Mouse (Mus musculus): ENCODE measurements at regions not wholly inside any gene's neighbourhood (a gene's known extent, or its start where the extent isn't known, plus 50 kb on each side); places are given as distances from the start of the nearest gene placed in this dataset.

- WGBS = 87% methylated on average over 3 of the region's 3 CpGs
Observed at GRCm38 (mm10) chr3:80421461-80421860, 381.2 kb downstream of the Gria2 start.

GRCm38 (mm10) chr3:80422106-80422505 is 380.5 kb downstream of the Gria2 start:
- Histone ChIP-seq H3K9me3 (no peaks in the 10 kb centered on the region), H3K4me3 (no peak overlapping the region), H3K4me2 (no peak overlapping the region), H3K27ac (no peak overlapping the region), H3K4me1 (no peaks in the 10 kb centered on the region), H3K9ac (no peak overlapping the region), H3K27me3 (replicated peaks) (no peaks in the 10 kb centered on the region), H3K36me3 (replicated peaks) (no peaks in the 10 kb centered on the region)
- 79% methylated on average over 3 of the region's 3 CpGs for WGBS
- no peak for ATAC-seq (replicated peaks)

More at GRCm38 (mm10) chr3:80421461-80421860, 381.2 kb downstream of the Gria2 start:
- no peak overlapping the region for H3K27ac ChIP-seq
- no peak overlapping the region for H3K4me2 ChIP-seq
- no peak overlapping the region for H3K4me3 ChIP-seq
- no peak for ATAC-seq (replicated peaks)
- no peaks in the 10 kb centered on the region for H3K9me3 ChIP-seq
- H3K27me3 ChIP-seq (replicated peaks) = no peaks in the 10 kb centered on the region
- H3K4me1 ChIP-seq = no peaks in the 10 kb centered on the region
- H3K9ac ChIP-seq = no peak overlapping the region
- H3K36me3 ChIP-seq (replicated peaks) = no peaks in the 10 kb centered on the region

DNA sequence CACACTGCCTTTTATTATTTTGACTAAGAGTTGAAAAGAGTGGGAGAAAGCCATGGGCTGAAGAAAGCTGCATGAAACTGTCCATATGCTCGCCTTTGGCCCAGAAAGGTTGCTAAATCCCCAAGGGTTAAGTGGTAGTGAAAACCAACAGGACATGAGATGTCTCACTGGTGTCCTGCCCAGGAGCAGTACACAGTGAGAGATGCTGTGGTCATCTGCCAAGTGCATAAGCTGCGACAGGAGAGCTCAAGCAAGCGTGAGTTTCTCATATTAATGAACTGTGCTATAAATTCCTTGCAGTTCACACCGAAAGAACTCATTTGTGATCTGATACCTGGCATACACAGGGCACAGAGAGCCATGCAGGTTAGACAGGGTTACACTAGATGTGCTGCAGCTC is 380.0 kb downstream of the Gria2 start:
- Histone ChIP-seq H3K27me3 (replicated peaks) (no peaks in the 10 kb centered on the region), H3K9me3 (no peaks in the 10 kb centered on the region), H3K4me3 (no peak overlapping the region), H3K4me1 (no peaks in the 10 kb centered on the region), H3K27ac (no peak overlapping the region), H3K36me3 (replicated peaks) (no peaks in the 10 kb centered on the region), H3K9ac (no peak overlapping the region), H3K4me2 (no peak overlapping the region)
- no peak for ATAC-seq (replicated peaks)
- WGBS = 73% methylated on average over 4 of the region's 4 CpGs
